Mouse (Mus musculus) ES-Bruce4 (cell line): Measurements from ENCODE around the gene Olfr699.

Experiments used
- CTCF ChIP-seq: IDR thresholded peaks from one replicate; pipeline ENCODE4 v1.8.1; 2011; ENCODE audit warnings: low read depth, low read length
- POLR2A ChIP-seq: IDR thresholded peaks from one replicate; pipeline ENCODE4 v1.8.1; 2011; ENCODE audit warnings: low read length; ENCODE audit not compliant: insufficient read depth

GRCm38 (mm10) chr7:106755297-106755696 lies 37.7 kb downstream of the Olfr699 start, which contains the start of gene Olfr698:
- TF ChIP-seq POLR2A (no peak), CTCF (no peak)
